Mouse (Mus musculus): ENCODE results near the gene Rad21l.

Rad21l gene

DNA sequence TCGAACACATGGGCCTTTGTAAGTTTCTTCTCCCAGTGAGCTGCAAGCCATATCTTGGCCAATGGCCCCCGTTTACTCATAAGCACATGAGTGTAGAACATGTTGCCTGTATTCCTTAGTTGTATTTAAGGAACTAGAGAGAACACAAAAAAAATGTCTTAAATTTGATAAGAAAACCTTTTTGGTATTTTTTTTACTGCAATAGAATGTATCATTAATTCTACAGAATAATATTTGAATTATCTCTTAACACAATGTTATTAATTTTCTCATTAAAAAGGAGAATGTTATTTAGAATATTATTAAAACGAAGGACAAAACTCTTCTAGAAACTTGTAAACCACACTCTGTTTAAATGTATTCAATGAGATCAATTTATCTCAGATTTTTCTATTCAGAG lies at the start of gene Rad21l:
Gene Rad21l (minus strand): TSS at position 101 of the 400 bp plus-strand sequence.
- no peak for DNase-seq

- DNase-seq, result no peak
Measured at GRCm38 (mm10) chr2:151716318-151717055, 48.2 kb upstream of the Rad21l start.

- DNase-seq, result no peak
Measured at GRCm38 (mm10) chr2:151715526-151715925, 47.2 kb upstream of the Rad21l start.

DNA sequence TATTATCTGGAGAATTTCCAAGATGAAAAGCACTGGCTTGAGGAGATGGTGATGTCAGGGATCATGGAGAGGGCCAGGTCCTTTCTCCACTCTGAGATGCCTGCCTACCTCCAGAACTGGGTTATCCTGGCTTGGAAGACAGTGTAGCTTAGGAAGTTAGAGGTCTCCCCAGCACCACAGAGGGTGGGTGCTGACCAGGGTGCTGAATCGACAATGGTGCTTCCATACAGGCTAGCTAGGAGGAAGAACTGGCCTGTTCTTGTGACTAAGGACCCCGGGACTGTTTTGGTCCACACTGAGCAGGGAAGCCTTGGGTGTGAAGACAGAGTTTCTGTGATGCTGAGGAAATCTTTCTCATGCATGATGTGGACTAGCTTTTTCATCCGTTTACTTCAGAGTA lies 44.3 kb upstream of the Rad21l start:
- no peak for DNase-seq

GRCm38 (mm10) chr2:151702851-151703190 lies 34.5 kb upstream of the Rad21l start:
- peak; percentile 24 for DNase-seq

GRCm38 (mm10) chr2:151702146-151702850 lies 34.0 kb upstream of the Rad21l start:
- DNase-seq, result peak; percentile 72

GRCm38 (mm10) chr2:151701231-151702145 lies 33.2 kb upstream of the Rad21l start, which contains the start of gene Tmem74b:
Tmem74b (plus strand) TSS chr2:151702008.
- DNase-seq, result no peak

GRCm38 (mm10) chr2:151682976-151683375 lies 14.6 kb upstream of the Rad21l start:
- DNase-seq, result no peak

GRCm38 (mm10) chr2:151682357-151682756 lies 14.0 kb upstream of the Rad21l start:
- DNase-seq, result no peak

DNA sequence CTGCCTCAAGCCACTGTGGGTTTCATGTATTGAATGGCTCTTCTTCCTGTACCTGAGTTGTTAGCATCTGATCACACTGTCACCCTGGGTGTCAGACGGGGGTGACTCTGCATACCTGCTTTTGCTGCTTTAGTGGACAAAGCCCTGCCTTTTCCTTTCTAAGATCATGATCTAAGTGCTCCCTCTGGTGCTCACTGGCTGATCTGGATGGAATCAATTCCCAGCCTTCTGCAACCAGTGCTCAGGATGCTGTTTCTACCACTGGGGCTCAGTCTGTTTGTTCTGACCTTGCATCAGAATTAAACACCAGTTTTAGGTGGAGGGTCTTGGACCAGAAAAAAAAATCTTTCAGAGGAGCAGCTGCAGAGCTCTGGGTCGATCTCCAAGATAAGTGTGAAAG lies 7.9 kb upstream of the Rad21l start:
- no peak for DNase-seq

GRCm38 (mm10) chr2:151670968-151671329 lies 2.6 kb upstream of the Rad21l start:
- no peak for DNase-seq

GRCm38 (mm10) chr2:151670026-151670967 lies 2.0 kb upstream of the Rad21l start:
- DNase-seq, result no peak

DNA sequence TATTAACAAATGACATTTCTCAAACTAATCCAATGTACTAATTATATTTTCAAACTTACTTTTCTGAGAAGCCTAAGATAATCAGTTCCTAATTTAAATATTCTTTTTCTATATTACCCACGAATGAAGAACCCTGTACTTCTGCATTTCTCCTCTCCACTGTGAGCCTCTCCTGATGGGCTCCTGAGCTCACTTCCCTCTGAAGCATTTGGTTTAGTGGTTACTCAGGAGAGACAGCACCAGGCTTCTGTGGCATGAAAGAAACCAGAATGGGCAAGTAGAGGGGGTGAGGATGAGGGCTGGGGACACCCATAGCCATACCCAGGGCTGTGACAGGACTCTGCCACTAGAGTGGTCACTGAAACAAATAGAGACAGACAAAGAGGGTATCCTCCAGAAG lies 16.3 kb downstream of the Rad21l start:
- DNase-seq, result no peak

DNA sequence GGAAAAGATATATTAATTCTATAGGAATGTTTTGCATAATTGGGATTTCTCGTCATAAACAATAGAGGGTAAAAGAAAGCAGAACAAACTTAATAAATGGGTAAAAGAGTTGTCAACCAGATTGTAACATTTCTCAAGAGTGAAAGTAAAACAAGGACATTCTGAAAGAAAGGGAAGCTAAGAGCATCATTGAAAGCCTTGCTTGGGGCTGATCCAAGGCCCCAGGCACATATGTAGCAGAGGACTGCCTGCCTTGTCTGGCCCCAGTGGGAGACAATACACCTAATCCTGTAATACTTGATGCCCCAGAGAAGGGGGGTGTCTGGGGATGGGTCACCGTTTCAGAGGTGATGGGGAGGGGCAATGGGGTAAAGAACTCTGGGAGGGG lies 32.3 kb downstream of the Rad21l start:
- DNase-seq, result no peak

- DNase-seq, result no peak
Measured at GRCm38 (mm10) chr2:151635362-151636014, 32.8 kb downstream of the Rad21l start.

DNA sequence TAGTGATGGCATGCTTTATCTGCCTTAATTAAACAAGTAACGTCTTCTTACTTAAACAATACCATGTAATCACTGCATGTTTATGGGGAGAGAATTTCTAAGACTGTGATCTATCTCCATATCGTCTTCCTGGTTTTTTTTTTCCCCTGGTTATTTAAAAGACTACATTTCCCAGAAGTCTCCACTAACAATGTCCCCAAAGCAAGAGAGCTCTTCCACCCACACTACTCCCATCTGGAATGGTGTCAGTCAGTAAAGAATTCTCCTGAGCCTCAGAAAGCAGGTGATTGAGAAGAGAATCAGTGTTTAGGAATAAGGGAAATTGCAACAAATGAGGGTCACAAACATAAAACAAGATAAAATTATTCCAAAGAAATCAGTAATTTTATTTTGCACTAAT lies 33.4 kb downstream of the Rad21l start:
- DNase-seq, result no peak

- DNase-seq, result no peak
Measured at GRCm38 (mm10) chr2:151632982-151633381, 35.4 kb downstream of the Rad21l start.

- peak; percentile 86 for DNase-seq
Measured at GRCm38 (mm10) chr2:151632159-151632814, 36.0 kb downstream of the Rad21l start, which contains the start of gene Snph. Snph (minus strand) TSS chr2:151632593.

DNA sequence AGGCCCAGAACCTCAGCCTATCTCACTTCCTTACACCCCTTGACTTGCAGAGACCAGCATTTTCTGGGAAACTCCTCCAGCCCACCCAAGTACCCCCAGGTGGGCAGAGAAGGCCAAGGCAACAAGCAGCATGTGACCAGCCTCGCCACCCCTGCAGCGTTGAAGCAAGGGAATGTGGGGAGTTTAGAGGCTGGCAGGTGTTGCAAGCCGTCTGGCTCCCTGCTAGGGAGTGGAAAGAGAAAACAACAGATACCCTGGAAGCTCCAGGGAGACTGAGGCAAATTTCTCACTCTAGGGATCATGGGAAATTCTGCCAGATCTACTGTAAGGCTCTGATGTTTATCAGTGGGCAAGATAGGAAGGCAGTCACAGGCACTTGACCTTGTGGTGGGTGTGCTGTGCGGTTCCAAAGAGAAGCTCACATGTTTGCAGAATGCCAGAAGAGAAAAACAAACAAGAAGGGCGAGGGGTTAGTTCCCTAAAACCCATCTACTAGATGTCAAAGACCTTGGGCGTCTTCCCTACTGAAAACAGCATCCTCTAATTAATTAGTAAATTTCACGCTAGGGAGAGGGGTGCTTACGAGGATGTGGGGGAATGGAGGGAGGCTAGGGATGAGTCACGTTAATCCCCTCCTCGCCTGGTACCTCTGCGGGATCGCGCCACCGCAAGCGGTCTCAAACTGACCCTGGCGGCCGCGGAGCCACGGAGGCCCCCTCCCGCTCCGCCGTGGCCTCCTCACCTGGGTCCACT lies 36.8 kb downstream of the Rad21l start:
- no peak for DNase-seq

- DNase-seq, result no peak
Measured at GRCm38 (mm10) chr2:151629310-151629709, 39.0 kb downstream of the Rad21l start.

All from right cerebral cortex, postnatal 25 days (tissue).